Mouse (Mus musculus) right cerebral cortex, postnatal 10 days (tissue): ENCODE data around the gene Atp6v0e.

Experiments
- DNase-seq, 2 experiments: peaks; one replicate each; pipeline ENCODE4 v3.0.0; 2021; ENCODE audit warnings: low spot score in 2 of 2

Atp6v0e gene

DNA sequence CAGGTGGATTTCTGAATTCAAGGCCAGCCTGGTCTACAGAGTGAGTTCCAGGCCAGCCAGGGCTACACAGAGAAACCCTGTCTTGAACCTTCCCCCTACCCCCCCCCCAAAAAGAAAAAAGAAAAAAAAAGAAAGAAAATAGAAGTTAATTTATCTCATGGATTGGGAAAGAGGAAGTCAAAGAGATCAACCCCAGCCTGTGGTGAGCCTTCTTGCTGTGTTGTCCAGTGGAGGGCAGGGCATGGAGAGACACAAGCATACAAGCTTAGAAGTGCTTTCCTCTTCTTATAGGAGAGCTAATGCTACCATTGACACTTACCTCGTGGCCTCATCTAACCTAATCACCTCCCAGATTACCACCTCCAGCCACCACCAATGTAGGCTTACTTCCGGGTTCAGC, 23.2 kb upstream of the Atp6v0e start:
- DNase-seq = no peak

DNA sequence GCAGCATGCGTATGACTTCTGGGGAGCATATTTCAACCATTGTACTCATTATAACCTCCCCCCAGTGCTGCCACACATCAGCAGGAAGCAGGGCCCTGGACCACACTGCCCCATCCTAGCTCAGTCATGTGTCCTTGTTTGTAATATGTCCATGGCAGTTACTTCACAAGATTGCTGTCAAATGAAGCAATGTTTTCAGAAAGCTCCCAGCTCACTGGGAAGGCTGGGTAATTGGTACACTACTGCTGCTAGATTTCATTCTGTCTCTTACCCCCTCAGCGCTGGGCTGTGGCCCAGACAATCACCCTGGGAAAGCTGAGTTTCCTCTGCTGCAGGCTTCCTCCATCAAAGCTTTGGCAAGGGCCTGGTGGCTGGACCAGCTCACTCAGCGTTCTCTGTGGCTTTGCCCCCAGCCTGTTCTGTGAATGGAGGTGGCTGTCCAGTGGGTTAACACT, 22.7 kb upstream of the Atp6v0e start:
- peak in 1 of 2 experiments; percentile 58 for DNase-seq

DNA sequence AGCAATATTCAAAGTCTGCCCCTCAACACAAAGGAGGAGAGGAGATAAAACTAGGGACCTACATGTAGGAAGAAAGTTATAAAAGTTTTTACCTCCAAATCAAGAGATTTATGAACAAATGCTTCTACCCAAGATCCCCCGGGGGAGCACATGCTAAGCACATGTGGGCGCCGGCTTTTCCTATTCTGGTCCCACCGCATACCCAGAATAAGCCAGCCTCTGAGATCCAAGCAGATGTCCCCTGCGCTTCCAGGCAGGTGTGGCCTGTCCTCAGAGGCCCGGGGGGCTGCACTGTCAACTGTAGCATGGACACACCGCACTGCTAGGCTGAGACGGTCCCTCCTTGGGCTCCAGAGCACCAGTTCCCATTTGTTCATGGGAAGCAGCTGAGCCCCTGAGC, 19.6 kb upstream of the Atp6v0e start:
- DNase-seq = peak; percentile 50 to 61

DNA sequence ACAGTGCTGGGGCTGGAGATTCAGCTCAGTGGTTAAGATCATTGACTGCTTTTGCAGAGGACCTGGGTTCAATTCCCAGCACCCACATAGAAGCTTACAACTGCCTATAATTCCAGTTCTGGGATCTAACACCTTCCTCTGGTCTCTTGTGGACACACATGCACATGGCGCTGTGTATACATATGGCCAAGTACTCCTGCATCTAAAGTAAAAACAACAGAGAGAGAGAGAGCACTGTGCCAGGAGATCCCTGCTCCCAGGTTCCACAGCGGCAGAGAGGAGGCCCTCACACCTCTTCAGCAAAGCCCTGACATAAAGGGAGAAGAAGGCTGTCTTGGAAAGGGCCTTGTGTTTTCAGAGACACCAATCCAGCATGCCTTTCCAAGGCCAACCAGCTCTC, 19.0 kb upstream of the Atp6v0e start:
- DNase-seq = no peak

DNA sequence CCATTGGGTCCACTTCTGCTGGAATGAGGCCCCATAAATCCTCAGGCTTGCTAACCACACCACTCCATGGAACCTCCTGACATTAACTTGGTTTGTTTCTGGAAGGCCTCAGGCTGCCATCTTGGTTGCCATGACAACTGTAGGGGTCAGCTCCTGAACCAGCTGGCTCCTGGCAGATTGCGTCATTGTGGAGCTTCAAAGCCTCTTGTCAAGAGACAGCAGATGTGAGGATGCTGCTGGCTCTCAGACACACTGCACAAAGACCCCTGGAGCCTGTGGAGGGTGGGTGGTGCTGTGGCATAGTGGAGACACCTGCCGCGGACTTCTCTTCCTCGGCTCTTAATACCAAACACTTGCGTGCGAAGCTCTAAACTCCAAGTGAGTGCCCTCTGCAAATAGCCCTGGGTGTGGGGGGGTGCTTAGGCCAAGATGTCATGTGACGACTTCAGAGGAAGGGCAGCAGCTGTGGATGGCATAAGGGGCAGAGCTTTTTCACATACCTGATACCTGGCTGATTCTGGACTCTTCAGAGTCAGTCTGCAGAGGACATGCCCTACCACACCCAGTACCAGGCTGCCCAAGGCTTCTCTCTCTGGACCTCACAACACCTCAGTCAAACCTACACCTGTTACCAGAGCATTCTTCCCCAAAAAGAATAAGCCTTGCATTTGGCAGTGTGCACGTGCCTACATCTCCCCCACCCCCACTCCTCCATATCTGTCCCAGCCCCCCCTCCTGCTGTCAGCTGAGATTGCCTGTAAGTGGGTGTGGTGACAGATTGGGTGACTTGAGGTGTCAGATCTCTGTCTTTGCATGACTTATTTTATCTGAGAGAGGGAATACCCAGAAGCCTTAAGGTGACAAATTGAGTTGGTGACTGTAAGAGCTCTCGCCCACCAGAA, 18.3 kb upstream of the Atp6v0e start:
- peak; percentile 55 to 64 for DNase-seq

DNA sequence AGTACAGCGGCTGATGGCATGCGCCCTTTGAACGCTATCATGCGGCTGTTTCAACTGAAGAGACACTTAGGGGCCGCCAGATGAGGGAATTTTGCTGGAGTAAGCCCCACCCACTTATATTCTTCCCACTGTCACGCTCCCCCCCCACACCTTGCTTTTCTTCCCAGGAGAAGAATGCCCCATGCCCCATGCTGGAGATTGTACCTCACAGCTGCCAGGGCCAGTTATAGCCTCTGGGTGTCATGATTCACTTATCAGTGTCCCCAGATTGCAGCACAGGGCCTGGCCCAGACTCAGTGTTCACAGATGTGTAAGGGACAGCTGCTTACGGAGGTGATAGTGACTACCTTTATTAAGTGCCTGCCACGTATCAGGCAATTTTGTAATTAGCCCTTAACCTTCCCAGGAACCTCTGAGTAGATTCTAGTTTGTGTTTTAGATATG, 17.6 kb upstream of the Atp6v0e start:
- no peak for DNase-seq

DNA sequence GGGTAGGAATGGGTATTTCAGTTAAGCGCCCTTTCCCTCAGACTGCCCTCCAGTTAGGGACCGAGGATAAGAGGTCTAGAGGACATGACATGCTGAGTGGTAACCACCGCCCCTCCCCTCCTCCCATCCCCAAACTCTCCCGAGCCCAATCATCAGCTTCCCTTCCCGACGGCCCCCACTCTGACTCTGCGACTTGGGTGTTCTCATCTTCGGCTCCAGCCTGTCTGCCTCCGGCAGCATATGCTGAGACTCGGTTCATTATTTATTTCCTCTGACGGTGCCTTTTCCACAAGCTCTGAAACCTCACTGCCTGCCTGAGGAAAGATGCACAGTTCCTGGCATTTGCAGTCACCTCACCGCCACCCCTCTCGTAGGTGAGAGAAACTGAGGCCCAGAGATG, 15.7 kb upstream of the Atp6v0e start:
- DNase-seq = no peak

DNA sequence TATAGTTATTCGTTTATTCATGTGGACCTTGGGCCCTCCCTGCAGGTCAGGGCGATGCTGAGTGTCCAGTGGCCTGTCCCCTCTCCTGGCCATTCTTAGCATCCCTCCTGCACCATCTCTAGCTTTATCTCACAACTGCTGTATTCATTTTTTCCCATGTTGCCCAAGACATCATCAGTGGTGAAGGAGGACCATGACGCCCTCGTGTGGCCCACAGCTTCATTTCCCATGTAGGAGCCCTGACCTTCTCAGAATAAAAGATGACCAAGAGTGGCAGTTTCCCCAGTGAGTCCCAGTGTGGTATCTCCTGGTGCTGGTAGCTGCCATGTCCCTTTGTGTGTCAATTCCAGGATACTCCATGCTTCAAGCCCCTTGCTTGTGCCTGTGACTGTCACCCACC, 13.5 kb upstream of the Atp6v0e start:
- no peak for DNase-seq

DNA sequence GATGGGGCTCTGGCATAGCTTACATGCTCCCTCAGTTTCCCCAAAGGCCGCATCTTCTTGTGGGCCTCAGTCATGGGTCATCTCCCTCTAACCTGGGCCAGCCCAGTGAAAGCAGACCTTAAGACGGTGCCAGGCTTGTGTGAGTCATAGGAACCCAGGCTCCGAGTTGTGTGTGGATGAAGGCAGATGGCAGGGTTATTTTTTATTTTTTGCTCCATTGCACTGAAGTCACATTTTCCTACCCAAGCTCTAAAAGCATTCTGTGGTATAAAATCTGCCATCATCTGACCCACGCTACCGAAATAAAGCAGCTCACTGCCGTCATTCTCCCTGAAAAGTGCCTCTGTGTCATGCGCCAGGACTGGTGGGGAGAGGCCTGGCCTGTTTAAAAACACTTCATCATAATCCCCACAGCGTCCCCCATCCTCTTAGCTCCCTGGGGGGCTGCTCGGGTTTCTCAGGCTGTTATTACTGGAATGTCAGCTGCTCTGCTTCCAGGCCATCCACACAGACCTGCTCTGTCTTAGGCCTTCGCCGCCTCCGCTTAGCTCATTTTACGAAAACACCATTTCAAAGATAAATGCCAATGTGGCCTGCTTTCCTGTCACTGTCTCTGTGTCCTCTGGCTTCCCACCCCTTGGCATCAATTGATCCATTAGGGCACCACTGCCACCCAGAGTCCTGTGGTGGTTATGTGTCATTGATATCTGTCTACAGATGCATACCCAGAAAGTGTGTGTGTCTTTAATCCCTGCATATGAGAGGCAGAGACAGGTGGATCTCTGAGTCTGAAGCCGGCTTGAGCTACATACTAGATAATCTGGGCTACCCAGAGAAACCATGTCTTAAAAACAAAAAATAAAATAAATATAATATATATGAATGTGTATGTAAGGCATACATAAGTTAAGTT, 12.3 kb upstream of the Atp6v0e start:
- DNase-seq = peak in 1 of 2 experiments; percentile 68

DNA sequence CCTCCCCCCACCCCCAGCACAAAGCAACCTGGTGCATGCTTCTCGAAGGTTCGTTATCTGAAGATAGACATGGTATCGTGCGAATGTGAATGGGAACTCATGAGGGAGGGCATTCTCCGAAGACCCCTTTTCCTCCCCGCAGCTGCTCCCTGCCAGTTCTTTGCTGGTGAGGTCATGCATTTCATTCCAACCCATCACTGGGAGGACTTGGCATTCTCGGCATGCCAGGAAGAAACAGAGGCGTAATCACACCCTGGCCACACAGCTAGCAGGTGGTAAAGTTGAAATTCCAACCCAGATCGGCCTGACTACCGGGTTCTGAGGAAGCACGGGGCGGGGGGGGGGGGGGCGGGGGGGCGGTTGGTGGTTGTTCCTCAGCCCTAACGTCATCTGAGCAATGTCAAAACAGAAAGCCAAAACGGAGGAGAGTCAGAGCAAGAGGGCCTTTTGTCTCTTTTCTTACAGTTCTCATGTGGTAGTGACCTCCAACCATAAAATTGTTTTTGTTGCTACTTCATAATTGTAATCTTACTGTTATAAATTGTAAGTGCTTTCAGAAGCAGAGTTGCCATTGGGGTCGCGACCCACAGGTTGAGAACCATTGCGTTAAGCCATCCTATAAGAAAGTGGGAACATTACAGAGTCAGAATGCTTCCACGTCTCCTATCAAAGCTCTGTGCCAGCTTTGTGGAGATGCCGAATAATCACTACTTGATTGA, 4.0 kb upstream of the Atp6v0e start:
- DNase-seq = no peak

DNA sequence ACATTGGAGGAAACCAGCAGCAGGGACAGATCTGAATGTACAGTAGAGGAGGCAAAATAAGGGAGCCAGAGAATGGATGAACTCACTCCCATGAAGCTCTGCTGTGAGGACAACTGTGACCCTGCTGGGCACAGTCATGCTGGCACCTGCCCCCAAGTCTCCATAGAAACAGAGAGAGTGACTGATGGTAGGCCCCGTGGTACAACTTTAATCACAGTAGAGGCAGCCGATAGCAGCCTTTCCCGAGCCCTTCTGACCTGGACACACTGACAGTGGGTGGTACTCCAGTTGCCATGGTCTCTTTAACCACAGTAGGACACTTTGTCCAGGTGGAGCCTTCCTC, 3.5 kb upstream of the Atp6v0e start:
- DNase-seq = no peak

DNA sequence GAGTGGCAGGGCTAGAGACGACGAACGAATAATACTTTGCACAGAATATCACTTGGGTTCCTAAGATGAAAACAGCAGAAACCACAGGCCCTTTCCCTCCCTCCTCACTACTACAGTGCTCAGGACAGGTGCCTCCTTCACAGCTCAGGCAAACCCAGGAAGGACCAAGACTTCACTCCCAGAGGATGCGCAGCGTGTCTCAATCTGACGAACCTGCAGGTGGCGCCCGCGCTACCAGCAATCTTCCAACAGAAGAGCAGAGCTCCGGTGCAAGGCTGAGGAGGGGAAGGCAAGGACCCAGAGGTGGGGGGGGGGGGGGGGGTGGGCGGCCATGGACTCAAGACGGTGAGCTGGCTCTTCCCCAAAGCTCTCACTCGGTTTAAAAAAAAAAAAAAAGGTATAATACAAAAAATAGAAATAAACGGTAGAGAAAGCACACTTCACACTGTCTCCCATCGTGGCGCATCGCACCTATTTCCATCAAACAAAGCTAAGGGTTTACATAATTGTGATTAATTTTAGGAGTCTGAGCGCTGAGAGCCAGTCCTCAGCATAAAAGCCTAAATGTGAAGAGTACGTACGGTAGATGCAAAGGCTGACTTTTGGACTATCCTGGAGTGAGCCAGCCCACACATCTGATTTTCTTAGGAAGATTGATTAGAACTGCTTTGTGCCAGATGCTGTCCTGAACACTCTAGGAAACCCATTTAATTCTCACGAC, 2.7 kb upstream of the Atp6v0e start:
- peak; percentile 91 to 94 for DNase-seq

DNA sequence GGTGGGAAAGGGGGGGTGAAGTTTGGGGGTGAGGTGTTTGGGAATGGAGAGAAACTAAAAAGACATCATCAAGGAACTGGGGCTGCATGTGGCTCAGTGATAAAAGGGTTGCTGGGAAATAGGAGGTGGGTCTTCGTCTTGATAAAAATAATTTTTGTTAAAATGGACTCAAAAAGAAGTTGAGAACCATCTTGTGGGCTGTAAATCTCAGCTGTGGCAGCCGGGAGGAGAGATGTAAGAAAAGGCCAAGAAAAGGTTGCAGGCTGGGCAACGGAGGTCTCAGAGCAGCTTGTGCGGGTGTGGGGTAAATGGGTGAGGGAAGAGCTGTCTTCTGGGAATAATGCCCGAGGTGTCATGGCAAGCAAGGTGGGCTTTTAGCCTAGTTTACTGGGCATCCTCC, 827 bp upstream of the Atp6v0e start:
- no peak for DNase-seq

DNA sequence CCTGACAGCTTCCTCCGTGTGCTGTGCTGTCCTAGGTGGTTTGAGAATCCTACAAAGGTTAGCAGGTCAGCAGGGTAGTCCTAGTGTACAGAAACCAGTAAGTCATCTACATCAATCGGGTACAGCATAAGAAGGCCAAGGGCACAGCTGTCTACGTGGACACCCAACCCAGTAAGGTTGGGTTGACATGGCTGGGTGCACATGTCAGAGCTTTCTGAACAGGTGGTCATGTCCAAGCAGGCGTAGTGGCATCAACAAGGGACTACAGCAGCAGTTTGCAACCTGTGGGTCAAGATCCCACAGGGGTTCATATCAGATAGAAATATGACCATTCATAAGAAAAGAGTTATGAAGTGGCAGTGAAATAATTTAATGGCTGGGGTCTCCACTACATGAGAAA, 2.6 kb downstream of the Atp6v0e start:
- no peak for DNase-seq

DNA sequence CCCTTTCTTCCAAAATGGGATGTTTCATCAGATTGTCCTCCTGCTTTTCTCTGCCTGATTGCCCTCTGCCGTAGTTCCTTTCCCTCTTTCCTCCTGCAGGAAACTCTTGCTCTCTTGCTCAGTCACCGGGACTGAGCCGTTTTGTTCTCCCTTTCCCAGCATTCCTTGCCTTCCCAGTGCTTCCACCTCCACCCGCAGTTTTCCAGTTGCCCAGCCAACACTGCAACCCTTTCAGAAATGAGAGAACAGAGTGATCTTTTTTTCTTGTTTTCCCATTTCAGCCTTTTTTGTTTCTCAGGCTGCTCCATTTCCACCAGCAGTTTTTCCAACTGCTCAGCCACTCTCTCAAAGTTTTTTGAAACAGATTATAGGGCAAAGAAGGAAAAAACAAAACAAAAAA, 8.2 kb downstream of the Atp6v0e start:
- DNase-seq = no peak

DNA sequence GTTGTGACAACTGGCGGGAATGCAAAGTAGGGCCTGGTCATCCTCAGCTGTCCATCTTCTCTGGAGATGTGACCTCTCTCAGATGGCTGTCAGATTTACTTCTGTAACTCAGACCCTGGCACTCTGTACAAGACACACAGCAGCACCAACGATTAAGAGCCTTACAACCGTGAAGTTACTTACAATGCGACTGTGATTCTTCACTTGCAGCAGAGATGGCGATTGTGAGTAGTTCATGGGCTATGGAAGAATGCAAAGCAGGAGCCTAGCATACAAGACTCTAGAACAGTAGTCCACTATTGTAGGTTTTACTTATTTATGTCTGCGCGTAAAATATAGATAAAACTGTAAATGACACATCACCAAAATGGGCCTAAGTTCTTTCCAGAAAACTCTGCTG, 12.8 kb downstream of the Atp6v0e start:
- DNase-seq = no peak

DNA sequence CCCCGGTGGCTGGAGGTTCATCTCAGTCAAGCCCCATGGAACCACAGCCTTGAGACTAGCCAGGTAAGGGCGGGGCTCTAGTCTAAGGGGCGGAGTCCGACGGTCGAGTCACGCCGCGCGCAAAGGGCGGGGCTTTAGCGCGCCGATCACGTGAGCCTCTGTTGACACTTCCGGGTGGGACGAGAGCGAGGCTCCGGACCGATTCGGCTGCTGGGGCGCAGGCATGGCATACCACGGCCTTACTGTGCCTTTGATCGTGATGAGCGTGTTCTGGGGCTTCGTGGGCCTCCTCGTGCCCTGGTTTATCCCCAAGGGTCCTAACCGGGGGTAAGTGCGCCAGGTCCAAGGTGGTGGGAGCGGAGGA, 13.2 kb downstream of the Atp6v0e start:
- peak; percentile 94 for DNase-seq

DNA sequence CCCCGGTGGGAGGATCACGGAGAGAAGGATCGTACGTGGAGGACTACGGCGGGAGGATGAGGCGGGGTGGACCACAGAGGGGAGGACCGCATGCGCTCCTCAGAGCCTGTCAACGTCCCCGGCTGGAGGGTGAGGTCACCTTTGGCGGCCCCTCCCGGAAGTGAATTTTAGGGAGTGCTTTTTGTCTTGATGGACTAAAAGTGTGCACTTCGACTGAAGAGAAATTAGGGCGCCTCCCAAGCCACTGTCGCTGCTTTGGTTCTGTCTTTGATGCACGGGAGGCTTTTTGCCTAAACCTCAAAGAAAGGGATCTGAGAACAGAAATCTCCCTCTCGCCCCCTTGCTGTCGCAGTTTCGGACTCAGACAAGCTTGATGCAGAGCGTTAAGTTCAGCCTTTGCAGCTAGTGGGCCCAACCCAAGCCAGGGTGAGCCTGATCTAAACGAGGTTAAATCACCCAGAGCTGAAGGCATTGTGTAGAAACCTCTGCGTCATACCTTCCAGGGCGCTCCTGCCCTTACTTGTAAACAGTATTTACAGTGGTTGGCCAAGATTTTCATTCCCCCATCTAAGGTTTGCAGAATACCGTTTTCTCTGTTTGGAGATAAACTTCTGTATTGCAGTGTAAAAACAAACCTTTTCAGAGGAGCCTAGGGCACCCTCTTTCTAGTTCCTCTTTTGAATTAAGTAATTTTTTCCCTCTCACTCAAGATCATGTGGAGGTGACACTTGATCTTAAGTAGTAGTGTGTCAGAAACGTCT, 13.8 kb downstream of the Atp6v0e start:
- peak; percentile 74 to 85 for DNase-seq

DNA sequence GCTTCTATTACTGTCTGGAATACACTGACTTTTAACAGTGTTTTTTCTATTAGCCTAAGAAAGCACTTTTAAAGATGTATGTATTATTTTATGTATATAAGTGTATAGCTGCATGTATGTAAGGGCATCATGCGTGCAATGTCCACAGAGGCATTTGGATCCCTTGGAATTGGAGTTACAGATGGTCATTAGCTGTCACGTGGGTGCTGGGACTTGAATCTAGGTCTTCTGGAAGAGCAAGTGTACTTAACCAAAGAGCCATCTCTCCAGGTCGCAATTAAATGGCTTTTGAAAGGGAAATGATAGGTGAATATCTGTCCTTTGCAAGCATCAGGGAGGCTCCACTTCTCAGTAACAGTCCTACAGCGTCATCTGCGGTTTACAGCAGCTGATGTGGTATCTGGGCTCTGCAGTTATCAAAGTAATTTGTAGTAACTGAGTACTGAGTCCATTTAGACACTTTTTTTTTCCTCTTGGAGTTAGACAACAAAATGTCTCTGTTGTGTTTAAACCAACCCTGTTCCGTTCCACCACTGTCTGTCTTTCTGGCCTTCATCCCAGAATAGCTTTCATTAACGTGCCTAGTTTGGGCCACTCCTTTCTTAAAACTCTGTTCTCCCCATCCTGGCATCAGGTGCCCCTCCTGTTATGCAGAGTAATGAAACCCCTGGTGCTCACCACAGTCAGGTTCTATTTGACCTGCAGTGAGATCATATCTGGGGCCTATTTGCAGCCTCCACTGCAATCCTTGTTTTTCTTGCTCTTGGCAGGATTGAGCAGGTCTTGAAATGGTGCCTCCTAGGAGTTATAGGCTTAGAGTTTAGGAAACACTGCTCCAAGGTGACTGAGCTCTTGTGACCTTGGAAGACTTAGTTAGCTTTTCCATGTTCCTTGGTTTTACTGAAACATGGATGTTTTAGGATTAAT, 14.9 kb downstream of the Atp6v0e start:
- no peak for DNase-seq

DNA sequence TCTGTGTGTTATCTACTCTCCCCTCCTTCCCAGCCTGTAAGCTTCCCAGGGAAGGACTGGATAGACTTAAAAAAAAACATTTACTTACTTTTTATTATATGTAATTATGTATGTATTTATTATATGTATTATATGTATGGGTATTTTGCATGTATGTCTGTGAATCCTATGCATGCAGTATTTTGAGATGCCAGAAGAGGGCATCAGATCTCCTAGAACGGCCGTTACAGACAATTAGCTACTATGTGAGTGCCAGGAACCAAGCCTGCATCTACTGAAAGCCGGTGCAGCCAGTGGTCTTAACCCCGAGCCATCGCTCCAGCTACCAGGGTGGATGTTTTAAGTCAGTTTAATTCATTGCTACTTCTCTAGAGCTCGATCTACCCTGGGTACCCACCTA, 18.2 kb downstream of the Atp6v0e start:
- DNase-seq = no peak
